Mouse (Mus musculus) hindbrain, embryonic 13.5 days (tissue): ENCODE data around the gene Tgm2. TPM values are rescaled to one million over a fixed set of nuclear protein-coding genes. Genes with fewer than 3 reads are reported as not detected.
A peak's percentile ranks its signal among the peaks of the same experiment; 100 is the strongest.

Experiments used
- ATAC-seq: fragments of 200-750 bp; cut with Nextera tagmentation; 2 replicates; pipeline ENCODE4 v1.8.0; 2017; ENCODE audit warnings: moderate TSS enrichment; ENCODE audit not compliant: low FRiP score
- H3K27ac ChIP-seq: fragments of 300-500 bp; sonication (generic); 2 replicates; pipeline ENCODE4 v1.5.1; 2015; ENCODE audit warnings: inconsistent platforms, mild to moderate bottlenecking, moderate library complexity
- H3K27me3 ChIP-seq: fragments of 300-500 bp; sonication (generic); 2 replicates; pipeline ENCODE4 v1.6.1; 2015; ENCODE audit warnings: mild to moderate bottlenecking, inconsistent platforms
- H3K36me3 ChIP-seq: fragments of 300-500 bp; sonication (generic); 2 replicates; pipeline ENCODE4 v1.6.1; 2015; ENCODE audit warnings: mild to moderate bottlenecking, inconsistent platforms
- H3K4me1 ChIP-seq: fragments of 300-500 bp; sonication (generic); replicated peaks from 2 replicates; pipeline ENCODE4 v1.6.1; 2015; ENCODE audit warnings: inconsistent platforms
- H3K4me2 ChIP-seq: fragments of 300-500 bp; sonication (generic); 2 replicates; pipeline ENCODE4 v1.6.1; 2015; ENCODE audit warnings: inconsistent platforms, mild to moderate bottlenecking, moderate library complexity
- H3K4me3 ChIP-seq: fragments of 300-500 bp; sonication (generic); 2 replicates; pipeline ENCODE4 v1.5.1; 2015; ENCODE audit warnings: mild to moderate bottlenecking, inconsistent platforms
- H3K9ac ChIP-seq: fragments of 300-500 bp; sonication (generic); 2 replicates; pipeline ENCODE4 v1.6.1; 2015; ENCODE audit warnings: mild to moderate bottlenecking, inconsistent platforms
- H3K9me3 ChIP-seq: fragments of 300-500 bp; sonication (generic); 2 replicates; pipeline ENCODE4 v1.6.1; 2016; ENCODE audit warnings: inconsistent platforms
- WGBS: fragments of 180-500 bp; shearing (Covaris S2); methylation state at CpG from one replicate; pipeline ENCODE4 v1.1.7; 2015; 5-methylcytosine and 5-hydroxymethylcytosine counted together
- polyA plus RNA-seq: library from polyadenylated mRNA; unstranded; fragments of >200 nt; fragmentation: Nextera tagmentation; extraction: Ambion mirVana; gene quantifications from 2 replicates; pipeline ENCODE4 v1.2.1, GENCODE M21; 2015

Gene Tgm2
- polyA plus RNA-seq, 1 experiment from 2014 or later = 10.1 TPM

- H3K27ac ChIP-seq = no peak overlapping the region
- peaks cover 12% of the 10 kb centered on the region; the same call in 1 of the 2 replicates for H3K4me1 ChIP-seq
- no peaks in the 10 kb centered on the region for H3K9me3 ChIP-seq
- no peak overlapping the region for H3K9ac ChIP-seq
- no peak overlapping the region for H3K4me3 ChIP-seq
- 90% methylated on average over 4 of the region's 4 CpGs for WGBS
- H3K4me2 ChIP-seq = no peak overlapping the region
- no peak for ATAC-seq
- H3K36me3 ChIP-seq = no peaks in the 10 kb centered on the region
- H3K27me3 ChIP-seq = no peaks in the 10 kb centered on the region; the same call in 1 of the 2 replicates
These were observed 19.5 kb upstream of the Tgm2 start for GRCm38 (mm10) chr2:158165776-158166175.

GRCm38 (mm10) chr2:158163034-158163433 lies 16.8 kb upstream of the Tgm2 start:
- Histone ChIP-seq H3K36me3 (no peaks in the 10 kb centered on the region), H3K4me1 (peaks cover 10% of the 10 kb centered on the region; the same call in 1 of the 2 replicates), H3K4me3 (no peak overlapping the region), H3K9ac (no peak overlapping the region), H3K27me3 (no peaks in the 10 kb centered on the region), H3K9me3 (no peaks in the 10 kb centered on the region), H3K27ac (0 out of 2 replicates have a peak overlapping the region, but pooled peaks have one; percentile 23), H3K4me2 (no peak overlapping the region)
- 85% methylated on average over 6 of the region's 6 CpGs for WGBS
- ATAC-seq = no peak

GRCm38 (mm10) chr2:158161761-158162160 lies 15.5 kb upstream of the Tgm2 start:
- Histone ChIP-seq H3K27ac (no peak overlapping the region), H3K9me3 (no peaks in the 10 kb centered on the region), H3K27me3 (no peaks in the 10 kb centered on the region), H3K4me3 (no peak overlapping the region), H3K9ac (no peak overlapping the region), H3K4me1 (peaks cover 11% of the 10 kb centered on the region; the same call in 1 of the 2 replicates), H3K36me3 (no peaks in the 10 kb centered on the region), H3K4me2 (no peak overlapping the region)
- no peak for ATAC-seq
- 90% methylated on average over 6 of the region's 6 CpGs for WGBS

GRCm38 (mm10) chr2:158159376-158160235 lies 13.4 kb upstream of the Tgm2 start:
- Histone ChIP-seq H3K4me1 (peaks cover 11% of the 10 kb centered on the region; the same call in 1 of the 2 replicates), H3K4me3 (no peak overlapping the region), H3K4me2 (no peak overlapping the region), H3K27ac (no peak overlapping the region), H3K9me3 (no peaks in the 10 kb centered on the region), H3K36me3 (no peaks in the 10 kb centered on the region), H3K27me3 (no peaks in the 10 kb centered on the region), H3K9ac (no peak overlapping the region)
- WGBS = 31% methylated on average over 7 of the region's 7 CpGs
- no peak for ATAC-seq

GRCm38 (mm10) chr2:158157654-158158053 lies 11.4 kb upstream of the Tgm2 start:
- peak overlapping the region; percentile 23; the same call in 1 of the 2 replicates for H3K27ac ChIP-seq
- H3K27me3 ChIP-seq = no peaks in the 10 kb centered on the region
- ATAC-seq = no peak
- 48% methylated on average over 8 of the region's 8 CpGs for WGBS
- no peak overlapping the region for H3K9ac ChIP-seq
- H3K4me2 ChIP-seq = no peak overlapping the region
- peaks cover 19% of the 10 kb centered on the region for H3K4me1 ChIP-seq
- H3K36me3 ChIP-seq = no peaks in the 10 kb centered on the region
- no peak overlapping the region for H3K4me3 ChIP-seq
- no peaks in the 10 kb centered on the region for H3K9me3 ChIP-seq

GRCm38 (mm10) chr2:158156487-158156886 lies 10.3 kb upstream of the Tgm2 start:
- WGBS = 90% methylated on average over 9 of the region's 9 CpGs
- Histone ChIP-seq H3K36me3 (no peaks in the 10 kb centered on the region), H3K9me3 (no peaks in the 10 kb centered on the region), H3K27me3 (no peaks in the 10 kb centered on the region), H3K9ac (no peak overlapping the region), H3K27ac (no peak overlapping the region), H3K4me3 (no peak overlapping the region), H3K4me1 (peaks cover 19% of the 10 kb centered on the region), H3K4me2 (no peak overlapping the region)
- ATAC-seq = no peak

GRCm38 (mm10) chr2:158155615-158156014 lies 9.4 kb upstream of the Tgm2 start:
- Histone ChIP-seq H3K27me3 (no peaks in the 10 kb centered on the region), H3K9me3 (no peaks in the 10 kb centered on the region), H3K36me3 (no peaks in the 10 kb centered on the region), H3K4me1 (peaks cover 19% of the 10 kb centered on the region), H3K4me3 (no peak overlapping the region), H3K4me2 (no peak overlapping the region), H3K9ac (no peak overlapping the region), H3K27ac (no peak overlapping the region)
- ATAC-seq = no peak
- WGBS = 50% methylated on average over 2 of the region's 2 CpGs

GRCm38 (mm10) chr2:158155101-158155500 lies 8.9 kb upstream of the Tgm2 start:
- Histone ChIP-seq H3K4me1 (peaks cover 19% of the 10 kb centered on the region), H3K4me3 (no peak overlapping the region), H3K27me3 (no peaks in the 10 kb centered on the region), H3K36me3 (no peaks in the 10 kb centered on the region), H3K27ac (no peak overlapping the region), H3K9ac (no peak overlapping the region), H3K4me2 (no peak overlapping the region), H3K9me3 (no peaks in the 10 kb centered on the region)
- WGBS = 85% methylated on average over 7 of the region's 7 CpGs
- ATAC-seq = no peak

GRCm38 (mm10) chr2:158154641-158155040 lies 8.4 kb upstream of the Tgm2 start:
- Histone ChIP-seq H3K4me1 (peaks cover 17% of the 10 kb centered on the region), H3K36me3 (no peaks in the 10 kb centered on the region), H3K9ac (no peak overlapping the region), H3K4me2 (no peak overlapping the region), H3K27me3 (no peaks in the 10 kb centered on the region), H3K9me3 (no peaks in the 10 kb centered on the region), H3K4me3 (no peak overlapping the region), H3K27ac (no peak overlapping the region)
- ATAC-seq = no peak
- 38% methylated on average over 8 of the region's 8 CpGs for WGBS

GRCm38 (mm10) chr2:158153728-158154343 lies 7.6 kb upstream of the Tgm2 start:
- Histone ChIP-seq H3K9me3 (no peaks in the 10 kb centered on the region), H3K9ac (peak overlapping the region; percentile 60), H3K4me3 (peak overlapping the region; percentile 31), H3K27me3 (no peaks in the 10 kb centered on the region), H3K36me3 (no peaks in the 10 kb centered on the region), H3K27ac (no peak overlapping the region), H3K4me1 (peaks cover 16% of the 10 kb centered on the region), H3K4me2 (peak overlapping the region; percentile 63)
- no peak for ATAC-seq
- 1% methylated on average over 22 of the region's 22 CpGs for WGBS

- H3K27me3 ChIP-seq = no peaks in the 10 kb centered on the region
- H3K4me2 ChIP-seq = no peak overlapping the region
- H3K4me1 ChIP-seq = peaks cover 16% of the 10 kb centered on the region
- 40% methylated on average over 6 of the region's 6 CpGs for WGBS
- no peak overlapping the region for H3K4me3 ChIP-seq
- no peaks in the 10 kb centered on the region for H3K9me3 ChIP-seq
- no peaks in the 10 kb centered on the region for H3K36me3 ChIP-seq
- peak; percentile 43; the same call in 1 of the 2 replicates for ATAC-seq
- H3K27ac ChIP-seq = no peak overlapping the region
- no peak overlapping the region for H3K9ac ChIP-seq
These were observed 6.6 kb upstream of the Tgm2 start for GRCm38 (mm10) chr2:158152685-158153309.

- Histone ChIP-seq H3K4me2 (no peak overlapping the region), H3K36me3 (no peaks in the 10 kb centered on the region)
These were observed 4.8 kb upstream of the Tgm2 start for GRCm38 (mm10) chr2:158151077-158151476.

More at GRCm38 (mm10) chr2:158151077-158151476, 4.8 kb upstream of the Tgm2 start:
- Histone ChIP-seq H3K4me1 (peaks cover 16% of the 10 kb centered on the region), H3K9me3 (no peaks in the 10 kb centered on the region), H3K4me3 (no peak overlapping the region), H3K27me3 (peaks cover 9% of the 10 kb centered on the region), H3K9ac (no peak overlapping the region), H3K27ac (no peak overlapping the region)
- no peak for ATAC-seq
- 99% methylated on average over 3 of the region's 3 CpGs for WGBS
